ENCODE assay signal across 21 mouse cellular contexts in the genomic region with DNA sequence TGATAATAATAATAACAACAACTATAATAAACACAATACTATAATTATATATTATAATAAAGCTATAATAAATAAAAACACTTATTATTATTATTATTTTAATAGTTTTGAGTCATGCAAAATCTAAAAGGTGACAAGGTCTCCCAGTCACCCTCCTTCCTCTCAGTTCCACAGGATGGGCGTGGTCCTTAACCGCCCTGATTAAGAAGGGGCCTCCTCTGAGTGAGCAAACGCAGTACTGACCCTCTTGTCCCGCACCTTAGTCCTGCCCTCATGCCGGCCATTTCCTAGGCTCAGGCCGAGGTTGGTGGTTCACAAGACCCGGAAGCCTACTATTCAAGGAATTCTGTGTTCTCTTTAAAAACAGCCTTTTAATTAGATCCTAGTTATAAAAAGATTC. TPM values are rescaled to one million over a fixed set of nuclear protein-coding genes. Genes with fewer than 3 reads are reported as not detected.
A peak's percentile ranks its signal among the peaks of the same experiment; 100 is the strongest.
DNase-seq lines count a peak whose midpoint lies in the region; ATAC-seq and TF ChIP-seq lines count a peak whose summit lies in the region.
"Had no signal": no experiment of that assay in that cellular context is flagged by ENCODE, and none has a peak within 500 bp of the region (broad histone marks: within the 10 kb centered on the region; RNA-seq: fewer than 3 reads in every experiment).

No protein-coding gene starts in this region.

- H3K4me3 ChIP-seq in MEL (ENCODE audit: control insufficient read depth in 1 of 2, insufficient read depth in 1 of 2, low read depth in 2 of 2, low read length in 2 of 2), result peak overlapping the region; percentile 25 to 28; a peak in 3 of 4 replicates
- no peak overlapping the region for H3K4me3 ChIP-seq in midbrain, embryonic 15.5 days

- TF ChIP-seq EP300 in MEL (IDR thresholded peaks at IDR 0.05; ENCODE audit: low read depth in 1 of 2, low read length in 2 of 2), result peak; percentile 25 to 40; a peak in 1 of 4 replicates

- H3K4me2 ChIP-seq in midbrain, embryonic 15.5 days, result no peak overlapping the region

- H3K79me2 ChIP-seq in MEL (ENCODE audit: control insufficient read depth, insufficient read depth, low read length, poor library complexity), result no peaks in the 10 kb centered on the region

- ATAC-seq in megakaryocyte progenitor cell, adult 5-6 weeks (replicated peaks; ENCODE audit: poor library complexity), result 0 out of 2 replicates have a peak, but pooled peaks have one; percentile 50
- ATAC-seq in megakaryocyte-erythroid progenitor cell, adult 5-6 weeks (replicated peaks; ENCODE audit: low FRiP score, low TSS enrichment, poor library complexity, severe bottlenecking), result peak; percentile 75
- no peak for ATAC-seq in midbrain, embryonic 15.5 days (replicated peaks)
- ATAC-seq in megakaryocyte, adult 5-6 weeks (ENCODE audit: poor library complexity, severe bottlenecking), result no peak
- ATAC-seq: activated CD4-positive, CD25-positive, alpha-beta regulatory T cell, adult 4 months; CD4-positive, CD25-positive, alpha-beta regulatory T cell, adult 4 months; Patski had no signal

- 80% methylated on average over 7 of the region's 7 CpGs for WGBS in midbrain, embryonic 15.5 days

- peak; percentile 67 for DNase-seq in MEL (ENCODE audit: low read depth, low spot score)
- DNase-seq in spleen, adult 12 weeks (ENCODE audit: low spot score), result no peak
- DNase-seq: adrenal gland, adult 2 months; adrenal gland, adult 8-10 months; adrenal gland, postnatal 10 days; adrenal gland, postnatal 14 days; adrenal gland, postnatal 25 days; adrenal gland, postnatal 36 days; B cell, adult 2 months; cerebellum, adult 11 months; cerebellum, adult 11-12 months; cerebellum, adult 18-20 months; cerebellum, adult 2 months had no signal

- TF ChIP-seq POLR2A in MEL (IDR thresholded peaks at IDR 0.05; ENCODE audit: control insufficient read depth in 1 of 2, insufficient read depth in 1 of 2, low read depth in 1 of 2, low read length in 2 of 2, poor library complexity in 1 of 2), result no peak

- no peak overlapping the region for H3K27ac ChIP-seq in MEL (ENCODE audit: control insufficient read depth, low read depth, low read length)
- H3K27ac ChIP-seq in midbrain, embryonic 15.5 days, result no peak overlapping the region

- H3K27me3 ChIP-seq in MEL (ENCODE audit: control insufficient read depth in 1 of 2, insufficient read depth in 2 of 2, low read length in 2 of 2), result no peaks in the 10 kb centered on the region; a peak in 1 of 4 replicates
- peaks cover 17% of the 10 kb centered on the region for H3K27me3 ChIP-seq in midbrain, embryonic 15.5 days (replicated peaks)
- H3K27me3 ChIP-seq: Patski had no signal

- peaks cover 2 to 12% of the 10 kb centered on the region in 2 experiments; a peak in 3 of 4 replicates for H3K4me1 ChIP-seq in MEL (ENCODE audit: control insufficient read depth in 1 of 2, insufficient read depth in 2 of 2, low read length in 2 of 2)
- peaks cover under 1% of the 10 kb centered on the region; the same call in 1 of the 2 replicates for H3K4me1 ChIP-seq in midbrain, embryonic 15.5 days

- peaks cover 0 to 5% of the 10 kb centered on the region in 2 experiments; a peak in 2 of 4 replicates for H3K36me3 ChIP-seq in MEL (ENCODE audit: control insufficient read depth in 1 of 2, insufficient read depth in 2 of 2, low read length in 2 of 2)
- no peaks in the 10 kb centered on the region for H3K36me3 ChIP-seq in midbrain, embryonic 15.5 days (replicated peaks)
- H3K36me3 ChIP-seq: G1E had no signal

- TF ChIP-seq CTCF in MEL (IDR thresholded peaks at IDR 0.05 in 2 of 3, conservative IDR thresholded peaks at IDR 0.05 in 1 of 3; ENCODE audit: control insufficient read depth in 1 of 3, insufficient read depth in 1 of 3, low read depth in 2 of 3, low read length in 3 of 3, poor library complexity in 1 of 3, severe bottlenecking in 1 of 3), result no peak

- H3K9me3 ChIP-seq in MEL (replicated peaks; ENCODE audit: insufficient read depth, low read length), result no peaks in the 10 kb centered on the region
- H3K9me3 ChIP-seq in midbrain, embryonic 15.5 days, result no peaks in the 10 kb centered on the region
- H3K9me3 ChIP-seq: G1E had no signal

- peak overlapping the region; percentile 33 for H3K9ac ChIP-seq in MEL (ENCODE audit: control insufficient read depth, low read depth, low read length, poor library complexity, severe bottlenecking)
- no peak overlapping the region for H3K9ac ChIP-seq in midbrain, embryonic 15.5 days

- TF ChIP-seq RAD21 in MEL (IDR thresholded peaks at IDR 0.05; ENCODE audit: low read depth, low read length), result no peak

TF ChIP-seq in MEL, 35 proteins besides CTCF, POLR2A, EP300 and RAD21:
- TF ChIP-seq USF2 (IDR thresholded peaks at IDR 0.05; ENCODE audit: borderline replicate concordance in 1 of 2, insufficient read depth in 1 of 2, low read depth in 1 of 2, low read length in 2 of 2) (no peak), MAZ (IDR thresholded peaks at IDR 0.05; ENCODE audit: low read depth, low read length) (no peak), GABPA (IDR thresholded peaks at IDR 0.05; ENCODE audit: low read depth, low read length) (no peak), NRF1 (IDR thresholded peaks at IDR 0.05; ENCODE audit: insufficient read depth, low read depth, low read length, poor library complexity, severe bottlenecking) (no peak), HCFC1 (IDR thresholded peaks at IDR 0.05; ENCODE audit: low read depth, low read length) (no peak), ELF1 (IDR thresholded peaks at IDR 0.05; ENCODE audit: low read depth, low read length) (no peak), UBTF (IDR thresholded peaks at IDR 0.05; ENCODE audit: borderline replicate concordance, insufficient read depth, low read depth, low read length) (no peak), CHD2 (IDR thresholded peaks at IDR 0.05; ENCODE audit: low read length) (no peak), RCOR1 (IDR thresholded peaks at IDR 0.05; ENCODE audit: low read depth, low read length) (no peak), NELFE (IDR thresholded peaks at IDR 0.05; ENCODE audit: low read depth, low read length) (no peak), KAT2A (conservative IDR thresholded peaks at IDR 0.05; ENCODE audit: low read depth, low read length) (no peak), TAL1 (IDR thresholded peaks at IDR 0.05; ENCODE audit: low read length) (no peak), MYC (IDR thresholded peaks at IDR 0.05; ENCODE audit: low read depth, low read length) (no peak)
TF ChIP-seq in MEL: peak in this region for 0.

RNA-seq across cellular contexts. Expression of a gene that starts 14.7 kb away (rescaled TPM):
- 6.9 and 7.8 TPM in 2 replicates for total RNA-seq in MEL (2012; rRNA removed)
- polyA plus RNA-seq in MEL (2012; ENCODE audit: insufficient read depth in 1 of 2, insufficient read length in 2 of 2, low read depth in 1 of 2, low replicate concordance in 2 of 2, missing spikeins in 1 of 2), result 10 to 100 TPM in 1 of 2 experiments, not detected in 1; 10.8 TPM
- 14.6 and 15.5 TPM in 2 replicates for total RNA-seq in megakaryocyte progenitor cell, adult 5-6 weeks (2015)
- 24.9 and 27.9 TPM in 2 replicates for total RNA-seq in megakaryocyte progenitor cell, adult 5-6 weeks (2017)
- 12.9 and 16.8 TPM in 2 replicates for total RNA-seq in megakaryocyte-erythroid progenitor cell, adult 5-6 weeks (2014; fragmentation: Nextera tagmentation)
- total RNA-seq in megakaryocyte-erythroid progenitor cell, adult 5-6 weeks (2017), result 9.8 and 11.9 TPM in 2 replicates
- polyA plus RNA-seq in midbrain, embryonic 15.5 days (2015; fragmentation: Nextera tagmentation; extraction: Ambion mirVana), result 2.5 and 3.1 TPM in 2 replicates
- total RNA-seq in megakaryocyte, adult 5-6 weeks (2015), result 14.4 and 16.1 TPM in 2 replicates
- 26.1 and 32.7 TPM in 2 replicates for total RNA-seq in megakaryocyte, adult 5-6 weeks (2017)

Comparison
In these comparisons a context has a peak if more than half of its experiments do, and no peak if none do; other contexts are left out.
1. ATAC-seq: peak in megakaryocyte progenitor cell, adult 5-6 weeks (single experiment) and megakaryocyte-erythroid progenitor cell, adult 5-6 weeks (single experiment); none in midbrain, embryonic 15.5 days (single experiment) and megakaryocyte, adult 5-6 weeks (single experiment).